Mouse (Mus musculus) activated CD4-positive, CD25-positive, alpha-beta regulatory T cell, adult 4 months (primary cell): Measurements from ENCODE around the gene 0610037L13Rik. TPM values are rescaled to one million over a fixed set of nuclear protein-coding genes. Genes with fewer than 3 reads are reported as not detected.

ENCODE experiments used
- ATAC-seq: one replicate; pipeline ENCODE4 v1.8.0; 2017
- polyA plus RNA-seq, 2 experiments: library from polyadenylated mRNA; unstranded; fragments of 100-300 nt; shearing (Covaris generic); gene quantifications; one replicate each; pipeline ENCODE4 v1.2.1; 2017

The 0610037L13Rik gene
- 10 to 100 TPM; 51.9 to 56.9 TPM for polyA plus RNA-seq

GRCm38 (mm10) chr4:107889731-107890432 lies at the start of gene 0610037L13Rik:
TSS of gene 0610037L13Rik (plus strand) at chr4:107889813.
- ATAC-seq = peak; percentile 95

GRCm38 (mm10) chr4:107843687-107844086 lies 45.9 kb upstream of the 0610037L13Rik start:
- no peak for ATAC-seq

GRCm38 (mm10) chr4:107844971-107845370 lies 44.6 kb upstream of the 0610037L13Rik start:
- no peak for ATAC-seq

- ATAC-seq = no peak
Observed at GRCm38 (mm10) chr4:107846795-107847194, 42.8 kb upstream of the 0610037L13Rik start.

- ATAC-seq = no peak
Observed at GRCm38 (mm10) chr4:107848546-107848945, 41.1 kb upstream of the 0610037L13Rik start.

GRCm38 (mm10) chr4:107849621-107850020 lies 40.0 kb upstream of the 0610037L13Rik start:
- no peak for ATAC-seq

GRCm38 (mm10) chr4:107850091-107850490 lies 39.5 kb upstream of the 0610037L13Rik start:
- ATAC-seq = no peak

- ATAC-seq = no peak
Observed at GRCm38 (mm10) chr4:107853333-107853732, 36.3 kb upstream of the 0610037L13Rik start.

- no peak for ATAC-seq
Observed at GRCm38 (mm10) chr4:107853836-107854235, 35.8 kb upstream of the 0610037L13Rik start.

- no peak for ATAC-seq
Observed at GRCm38 (mm10) chr4:107856958-107857686, 32.5 kb upstream of the 0610037L13Rik start.

GRCm38 (mm10) chr4:107858995-107859394 lies 30.6 kb upstream of the 0610037L13Rik start:
- no peak for ATAC-seq

- ATAC-seq = no peak
Observed at GRCm38 (mm10) chr4:107864866-107865265, 24.7 kb upstream of the 0610037L13Rik start.

GRCm38 (mm10) chr4:107879254-107880050 lies 10.2 kb upstream of the 0610037L13Rik start, which contains the start of gene Magoh:
TSS of gene Magoh (plus strand) at chr4:107879755.
- ATAC-seq = peak; percentile 96

- ATAC-seq = no peak
Observed at GRCm38 (mm10) chr4:107881631-107882030, 8.0 kb upstream of the 0610037L13Rik start.

- no peak for ATAC-seq
Observed at GRCm38 (mm10) chr4:107886371-107886770, 3.2 kb upstream of the 0610037L13Rik start.

GRCm38 (mm10) chr4:107889385-107889730 lies 255 bp upstream of the 0610037L13Rik start:
- peak; percentile 21 for ATAC-seq

- no peak for ATAC-seq
Observed at GRCm38 (mm10) chr4:107892663-107893062, 3.0 kb downstream of the 0610037L13Rik start.

- no peak for ATAC-seq
Observed at GRCm38 (mm10) chr4:107899211-107899927, 9.8 kb downstream of the 0610037L13Rik start.

GRCm38 (mm10) chr4:107900206-107900605 lies 10.6 kb downstream of the 0610037L13Rik start:
- ATAC-seq = no peak

GRCm38 (mm10) chr4:107904252-107904651 lies 14.6 kb downstream of the 0610037L13Rik start:
- ATAC-seq = no peak

GRCm38 (mm10) chr4:107906561-107906960 lies 16.9 kb downstream of the 0610037L13Rik start:
- ATAC-seq = no peak

GRCm38 (mm10) chr4:107910020-107910419 lies 20.4 kb downstream of the 0610037L13Rik start:
- no peak for ATAC-seq
